Mouse (Mus musculus) fat pad, adult 2 months (tissue): ENCODE results near the gene Spire2.
"Not testable (repeated sequence)": the region's sequence is repeated elsewhere in the genome, so short reads cannot be mapped to it uniquely, and the experiment has no call there.

Experiments used
- DNase-seq: peaks from one replicate; pipeline ENCODE4 v3.0.0-alpha.2; 2011; ENCODE audit warnings: low read depth, low spot score; ENCODE audit errors: extremely low read depth

Gene Spire2

DNA sequence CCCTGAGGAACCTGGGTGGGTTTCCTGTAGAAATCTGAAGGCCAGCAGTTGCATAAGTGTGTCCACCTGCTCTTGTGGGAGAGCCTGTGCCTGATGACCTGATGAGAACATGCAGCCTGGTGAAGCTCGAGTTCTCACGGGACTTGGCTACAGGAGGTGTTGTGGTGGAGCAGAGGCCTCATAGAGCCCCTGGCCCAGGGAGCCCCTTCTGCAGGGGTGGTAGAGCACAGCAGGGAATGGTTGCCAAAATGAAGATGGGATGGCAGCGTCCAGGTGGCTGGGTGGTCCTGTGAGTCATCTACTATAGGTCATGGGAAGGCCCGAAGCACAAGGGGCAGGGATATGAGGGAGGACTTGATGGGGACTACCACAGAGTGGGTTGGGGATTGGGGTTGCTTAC lies 49.2 kb downstream of the Spire2 start:
- DNase-seq, result no peak

DNA sequence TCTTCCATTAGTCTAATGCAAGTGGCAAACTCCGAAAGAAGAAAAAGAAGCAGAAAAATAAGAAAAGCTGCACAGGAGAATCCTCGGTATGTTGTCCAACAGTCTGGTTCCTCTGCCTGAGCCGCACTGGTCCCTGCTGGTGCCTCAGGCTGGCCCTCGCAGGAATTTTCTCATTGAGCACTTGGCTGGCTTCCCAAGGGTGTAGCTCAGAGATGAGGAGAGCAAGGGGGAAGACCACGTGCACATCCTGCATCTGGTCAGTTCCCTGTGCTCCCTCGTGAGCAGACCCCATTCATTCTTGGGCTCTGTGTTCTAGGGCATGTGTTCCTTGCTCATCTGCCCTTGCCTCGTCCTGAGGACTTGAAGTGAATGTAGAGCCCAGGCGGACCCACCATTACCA lies 50.0 kb downstream of the Spire2 start:
- DNase-seq, result no peak

DNA sequence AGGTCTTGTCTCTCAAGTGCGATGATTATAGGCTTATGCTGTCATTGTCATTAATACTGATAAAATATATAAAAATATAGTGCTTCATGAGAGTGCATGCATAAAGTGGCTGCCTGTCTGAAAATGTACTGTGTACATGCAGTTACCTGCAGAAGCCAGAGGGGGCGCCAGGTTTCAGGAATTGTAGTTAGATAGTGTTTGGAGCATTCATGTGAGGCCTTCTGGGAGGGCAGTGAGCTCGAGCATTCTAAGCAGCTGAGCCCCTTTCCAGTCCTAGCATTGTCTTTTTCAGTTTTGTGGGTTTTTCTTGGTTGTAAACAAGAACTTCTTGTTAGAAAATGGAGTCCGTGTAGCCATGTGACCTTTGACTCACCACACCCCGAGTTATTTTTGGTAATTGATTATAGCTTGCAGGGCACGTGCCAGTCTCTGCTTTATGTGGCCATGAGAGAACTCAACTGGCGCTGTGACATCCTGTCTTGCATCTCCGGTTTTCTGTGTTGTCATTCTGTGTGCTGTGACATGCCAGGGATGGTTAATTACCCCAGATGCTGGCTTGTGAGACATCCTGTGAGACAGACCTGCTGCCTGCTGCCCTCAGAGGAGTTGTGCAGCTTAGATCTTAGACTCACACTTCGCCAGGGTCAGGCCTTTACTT lies 52.5 kb downstream of the Spire2 start:
- DNase-seq, result no peak

DNA sequence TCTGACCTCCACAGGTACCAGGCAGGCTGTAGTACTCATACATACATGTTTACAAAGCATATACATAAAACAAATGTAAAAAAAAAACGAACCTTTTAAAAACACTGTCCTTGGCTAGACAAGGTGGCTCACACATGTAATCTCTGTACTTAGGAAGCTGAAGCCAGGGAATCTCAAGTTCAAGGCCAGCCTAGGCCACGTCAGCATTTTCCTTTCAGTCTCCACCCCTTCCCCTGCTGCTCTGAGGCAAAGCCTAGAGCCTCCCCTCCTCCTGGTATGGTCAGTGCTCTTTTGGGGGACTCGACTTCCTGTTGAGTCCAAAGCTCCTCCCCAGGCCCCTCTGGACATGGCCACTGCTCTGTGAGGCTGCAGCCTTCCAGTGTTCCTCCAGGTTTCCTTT lies 54.5 kb downstream of the Spire2 start:
- DNase-seq, result no peak

DNA sequence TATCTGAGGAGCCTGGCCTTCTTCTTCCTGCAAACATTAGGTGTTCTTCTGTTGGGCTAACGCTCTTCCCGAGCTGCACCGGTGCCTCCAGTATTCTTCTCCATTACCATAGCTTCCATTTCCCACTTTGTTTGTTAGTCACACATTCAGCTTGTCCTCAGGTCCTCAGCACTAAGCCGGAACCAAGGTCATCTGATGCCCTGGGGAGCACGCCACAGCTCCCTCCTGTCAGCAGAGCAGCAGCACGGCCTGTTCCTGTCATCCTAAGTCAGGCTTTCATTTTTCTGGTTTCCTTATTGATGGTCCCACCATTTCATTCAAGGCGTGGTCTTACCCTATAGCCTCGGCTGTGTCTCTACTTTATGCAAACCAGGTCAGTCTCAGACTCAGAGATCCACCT lies 55.3 kb downstream of the Spire2 start:
- no peak for DNase-seq

DNA sequence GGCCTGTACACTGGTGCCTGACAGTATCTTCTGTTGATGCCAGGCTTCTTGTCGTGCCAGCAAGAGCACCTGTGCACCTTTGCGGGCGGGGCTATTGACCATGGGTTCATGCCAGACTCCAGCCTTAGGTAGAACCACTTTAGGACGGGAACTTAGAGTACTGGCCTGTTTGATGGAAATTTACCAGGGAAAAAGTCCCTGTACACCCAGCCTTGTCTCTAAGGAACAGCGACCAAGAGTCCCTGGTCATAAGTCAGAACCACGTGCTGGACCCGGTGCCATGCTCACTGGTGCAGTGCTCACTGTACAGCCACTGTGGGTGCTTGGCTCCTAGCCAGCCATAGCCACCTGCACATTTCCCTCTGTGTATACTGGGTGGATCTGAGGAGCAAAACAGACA lies 56.5 kb downstream of the Spire2 start:
- no peak for DNase-seq

DNA sequence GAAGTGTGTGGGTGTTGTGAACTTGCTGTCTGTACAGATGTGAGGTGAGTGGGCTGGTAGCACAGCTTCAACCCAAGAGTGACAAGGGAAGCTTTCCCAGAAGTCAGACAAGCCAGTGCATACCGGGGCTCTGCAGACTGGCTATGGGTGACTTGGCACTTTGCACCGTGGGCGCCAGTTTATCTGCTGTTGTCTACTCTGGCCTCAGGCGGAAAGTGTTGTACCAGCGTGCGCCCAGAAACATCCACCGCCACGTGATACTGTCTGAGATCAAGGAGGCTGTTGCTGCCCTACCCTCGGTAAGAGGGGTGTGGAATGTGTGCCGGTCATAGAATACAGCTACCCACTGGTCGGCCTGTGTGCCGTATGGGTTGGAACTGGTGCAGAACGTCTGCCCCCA lies 65.8 kb downstream of the Spire2 start:
- DNase-seq, result no peak

DNA sequence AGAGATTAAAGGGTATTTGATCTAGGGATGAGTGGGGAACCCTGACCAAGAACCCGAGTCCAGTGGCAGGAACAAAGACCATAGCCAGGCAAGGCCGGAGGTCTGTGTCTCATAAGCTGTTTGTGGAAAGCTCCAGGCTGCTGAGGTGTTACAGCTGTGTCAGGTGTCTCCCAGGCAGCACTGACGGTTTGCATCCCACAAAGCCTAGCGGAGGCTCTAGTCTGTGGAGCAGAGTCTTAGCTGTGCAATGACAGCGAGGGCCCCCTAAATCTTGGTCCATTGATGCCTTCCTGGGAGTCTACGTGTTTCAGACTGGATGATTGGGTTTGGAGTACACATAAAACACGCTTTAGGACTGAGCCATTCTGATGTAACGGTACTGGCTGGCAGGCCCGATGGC lies 69.4 kb downstream of the Spire2 start:
- DNase-seq, result no peak

DNA sequence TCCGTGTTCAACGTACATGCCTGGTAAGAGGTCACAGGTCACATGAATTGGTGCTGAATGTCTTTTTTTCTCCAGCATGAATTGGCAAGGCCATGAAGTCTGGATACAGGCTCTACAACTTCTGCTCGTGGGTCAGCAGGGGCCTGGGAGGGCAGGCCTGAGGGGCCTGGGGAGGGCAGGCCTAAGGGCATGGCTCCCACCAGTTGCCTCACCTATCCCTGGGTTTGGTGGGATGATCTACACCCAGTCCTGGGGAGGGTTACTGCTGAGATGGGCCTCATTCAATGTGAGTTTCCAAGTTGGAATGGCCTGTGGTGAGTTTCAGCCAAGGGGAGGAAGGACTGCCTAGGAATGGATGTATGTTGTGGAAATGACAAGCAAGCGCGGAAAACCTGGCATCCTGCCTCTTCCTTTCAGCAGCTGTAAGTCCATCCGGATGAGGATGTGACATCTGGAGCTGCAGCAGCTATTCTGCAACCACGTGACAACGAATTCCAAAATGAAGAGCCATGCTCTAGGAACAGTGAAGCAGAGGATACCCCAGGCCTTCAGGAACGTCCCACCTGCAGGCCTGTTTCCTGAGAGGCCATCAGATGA lies 70.3 kb downstream of the Spire2 start:
- DNase-seq, result no peak

DNA sequence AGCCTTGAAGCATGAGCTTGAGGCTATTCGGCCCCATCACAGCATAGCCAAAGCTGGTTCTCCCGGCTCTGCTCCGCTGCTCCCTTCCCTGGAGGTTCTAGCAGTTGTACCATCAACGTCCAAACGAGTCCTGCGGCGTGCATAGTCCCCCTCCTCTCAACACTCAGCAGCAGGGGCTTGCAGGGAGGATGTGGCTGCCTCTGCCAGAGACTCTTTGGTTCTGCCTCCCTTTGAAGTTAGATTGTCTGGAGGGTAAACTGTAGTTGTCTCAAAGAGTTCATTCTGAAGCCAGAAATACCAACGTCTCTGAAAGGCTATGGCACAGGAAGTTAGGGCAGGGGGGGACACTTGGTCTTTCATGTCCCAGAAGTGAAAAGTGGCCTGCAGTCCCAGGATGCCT lies 72.0 kb downstream of the Spire2 start:
- DNase-seq, result no peak

DNA sequence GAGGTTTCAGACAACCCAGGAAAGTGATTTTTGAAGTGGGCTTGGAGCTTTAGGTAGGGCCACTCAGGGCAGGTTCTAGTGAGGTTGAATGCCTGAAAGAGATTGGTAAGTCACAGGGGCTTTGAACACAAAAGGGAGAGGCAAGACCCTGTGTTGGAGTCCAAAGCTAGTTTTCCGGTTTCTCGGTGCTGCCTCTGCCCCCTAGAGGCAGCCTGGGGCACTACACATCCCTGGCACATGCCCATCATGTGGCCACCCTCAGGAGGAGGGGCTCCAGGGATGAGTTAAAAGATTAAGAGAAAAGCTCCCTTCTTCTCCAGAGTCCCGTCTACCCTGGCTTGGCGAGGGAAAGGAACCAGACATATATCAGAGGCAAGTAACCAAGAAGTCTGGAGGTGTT lies 74.3 kb downstream of the Spire2 start, which contains the start of gene Mc1r:
Gene Mc1r (plus strand): TSS at position 322 of the 400 bp plus-strand sequence.
- no peak for DNase-seq

DNA sequence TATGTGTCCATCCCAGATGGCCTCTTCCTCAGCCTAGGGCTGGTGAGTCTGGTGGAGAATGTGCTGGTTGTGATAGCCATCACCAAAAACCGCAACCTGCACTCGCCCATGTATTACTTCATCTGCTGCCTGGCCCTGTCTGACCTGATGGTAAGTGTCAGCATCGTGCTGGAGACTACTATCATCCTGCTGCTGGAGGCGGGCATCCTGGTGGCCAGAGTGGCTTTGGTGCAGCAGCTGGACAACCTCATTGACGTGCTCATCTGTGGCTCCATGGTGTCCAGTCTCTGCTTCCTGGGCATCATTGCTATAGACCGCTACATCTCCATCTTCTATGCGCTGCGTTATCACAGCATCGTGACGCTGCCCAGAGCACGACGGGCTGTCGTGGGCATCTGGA lies 75.1 kb downstream of the Spire2 start:
- DNase-seq, result no peak

DNA sequence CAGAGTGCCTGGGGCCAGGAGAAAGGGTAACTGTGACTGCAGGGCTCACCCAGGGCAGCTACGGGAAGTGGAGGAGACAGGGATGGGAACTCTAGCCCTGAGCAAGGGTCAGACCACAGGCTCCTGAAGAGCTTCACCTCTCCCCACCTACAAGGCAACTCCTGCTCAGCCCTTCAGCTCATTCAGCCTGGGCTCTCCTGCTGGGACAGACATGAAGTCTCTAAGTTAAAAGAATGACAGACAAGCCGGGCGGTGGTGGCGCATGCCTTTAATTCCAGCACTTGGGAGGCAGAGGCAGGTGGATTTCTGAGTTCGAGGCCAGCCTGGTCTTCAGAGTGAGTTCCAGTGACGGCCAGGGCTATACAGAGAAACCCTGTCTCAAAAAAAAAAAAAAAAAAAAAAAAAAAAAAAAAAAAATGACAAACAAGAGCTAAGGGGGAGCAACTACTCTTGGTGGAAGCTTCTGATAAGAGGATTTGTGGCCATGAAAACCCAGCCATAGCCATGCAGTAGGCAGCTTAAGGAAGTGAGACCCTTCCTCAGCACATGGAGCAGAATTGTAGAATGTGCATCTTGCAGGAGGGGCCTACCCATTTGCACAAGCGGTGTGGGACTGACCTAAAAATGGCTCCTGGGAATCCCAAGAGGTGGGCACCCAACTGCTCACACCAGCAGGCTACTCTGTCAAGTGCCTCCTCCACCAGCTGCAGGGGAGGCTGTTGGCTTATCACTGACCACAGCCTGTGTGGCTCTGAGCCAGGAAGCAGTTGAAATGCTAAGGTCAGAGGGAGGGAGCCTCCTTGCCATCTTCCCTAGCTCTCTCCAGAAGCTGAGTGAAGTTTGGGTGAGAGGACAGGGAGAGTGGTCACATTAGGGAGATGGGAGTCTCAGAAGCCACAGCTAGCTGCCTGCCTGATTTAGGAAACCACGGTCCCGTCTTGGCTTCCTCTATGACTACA lies 76.4 kb downstream of the Spire2 start:
- no peak for DNase-seq

DNA sequence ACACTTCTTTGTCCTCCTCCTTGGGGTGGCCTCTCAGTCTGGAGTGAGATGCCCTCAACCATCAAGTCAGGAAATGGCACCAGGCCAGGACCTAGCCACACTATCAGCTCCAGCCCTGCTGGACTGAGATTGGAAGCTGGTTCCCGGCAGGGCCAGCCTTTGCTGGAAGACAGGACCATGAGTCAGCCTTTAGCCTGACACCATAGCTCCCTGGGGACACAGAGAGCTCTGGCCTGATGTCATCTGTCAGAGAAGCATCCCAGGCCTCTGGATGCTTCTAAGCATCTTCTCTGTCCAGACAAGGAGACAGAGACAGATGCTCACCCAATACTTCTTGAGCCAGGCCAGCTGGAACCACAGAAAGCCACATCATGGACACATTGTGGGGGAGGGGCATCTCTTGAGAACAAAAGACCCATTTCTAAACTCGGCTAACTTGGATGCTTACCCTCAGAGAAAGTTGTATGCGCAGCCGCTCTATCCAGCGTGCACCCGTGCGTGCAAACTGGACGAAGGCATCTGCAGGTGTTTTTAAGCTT lies 77.6 kb downstream of the Spire2 start:
- DNase-seq, result no peak

DNA sequence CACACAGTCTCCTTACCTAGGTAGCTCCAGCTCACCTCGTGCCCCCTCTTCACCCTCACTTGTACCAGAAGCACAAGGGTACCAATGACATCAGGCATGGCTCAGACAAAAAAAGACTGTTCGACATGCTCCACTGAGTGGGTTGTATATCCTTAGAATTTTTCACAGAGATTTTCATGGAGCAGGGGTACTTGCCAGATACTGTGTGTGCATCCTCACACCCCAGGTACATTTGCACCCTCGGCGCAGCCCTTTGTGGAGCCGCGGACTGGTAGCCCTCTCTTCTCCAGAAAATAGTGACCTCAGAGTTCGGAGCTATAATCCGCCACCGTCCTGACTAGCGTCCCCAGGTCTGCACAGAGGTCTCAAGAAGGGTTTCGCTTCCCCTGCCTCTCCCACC lies 78.3 kb downstream of the Spire2 start:
- DNase-seq, result no peak

DNA sequence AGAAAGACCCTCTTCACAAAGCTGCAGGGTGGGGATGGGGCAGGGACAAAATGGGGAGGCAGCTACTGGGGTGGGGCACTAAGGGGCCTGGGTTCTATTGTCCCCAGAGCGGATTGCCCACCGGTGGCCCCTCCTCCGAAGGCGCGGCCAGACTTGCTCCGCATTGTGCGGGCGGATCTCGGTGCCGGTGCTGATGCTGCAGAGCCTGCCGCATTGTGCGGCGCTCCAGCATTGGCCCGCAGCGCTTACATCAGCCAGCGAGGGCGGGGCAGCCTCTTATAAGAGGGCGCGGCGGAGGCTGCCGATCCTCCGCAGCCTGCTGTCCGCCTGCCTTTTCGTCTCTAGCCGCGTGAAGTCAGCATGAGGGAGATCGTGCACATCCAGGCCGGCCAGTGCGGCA lies 78.7 kb downstream of the Spire2 start, which contains the start of gene Tubb3:
Gene Tubb3 (plus strand): TSS at position 179 of the 400 bp plus-strand sequence.
- no peak for DNase-seq

DNA sequence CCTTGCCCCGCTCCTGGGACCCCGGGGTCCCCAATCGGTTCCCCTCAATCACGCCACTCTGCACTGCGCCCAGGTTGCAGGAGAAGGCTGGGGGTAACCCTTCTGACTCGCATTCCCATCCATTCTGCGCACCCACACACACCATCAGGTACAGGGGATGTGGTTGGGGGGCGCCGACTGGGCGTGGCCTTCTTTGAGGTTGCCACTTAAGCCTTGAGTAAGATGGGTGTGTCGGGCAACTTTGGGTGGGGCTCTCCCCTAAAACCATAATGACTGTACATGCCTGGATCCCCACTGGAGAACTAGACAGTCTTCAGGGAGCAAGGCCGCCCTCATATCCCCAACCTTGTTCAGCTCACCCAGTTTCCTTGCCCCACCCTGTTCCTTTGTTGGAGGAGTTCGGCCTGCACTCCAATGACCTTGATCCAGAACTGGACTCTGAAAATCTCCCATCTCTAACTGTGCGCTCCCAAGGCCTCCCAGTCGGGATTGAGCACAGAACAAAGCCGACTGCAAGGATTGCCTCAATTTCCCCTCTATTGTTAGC lies 79.3 kb downstream of the Spire2 start:
- no peak for DNase-seq

DNA sequence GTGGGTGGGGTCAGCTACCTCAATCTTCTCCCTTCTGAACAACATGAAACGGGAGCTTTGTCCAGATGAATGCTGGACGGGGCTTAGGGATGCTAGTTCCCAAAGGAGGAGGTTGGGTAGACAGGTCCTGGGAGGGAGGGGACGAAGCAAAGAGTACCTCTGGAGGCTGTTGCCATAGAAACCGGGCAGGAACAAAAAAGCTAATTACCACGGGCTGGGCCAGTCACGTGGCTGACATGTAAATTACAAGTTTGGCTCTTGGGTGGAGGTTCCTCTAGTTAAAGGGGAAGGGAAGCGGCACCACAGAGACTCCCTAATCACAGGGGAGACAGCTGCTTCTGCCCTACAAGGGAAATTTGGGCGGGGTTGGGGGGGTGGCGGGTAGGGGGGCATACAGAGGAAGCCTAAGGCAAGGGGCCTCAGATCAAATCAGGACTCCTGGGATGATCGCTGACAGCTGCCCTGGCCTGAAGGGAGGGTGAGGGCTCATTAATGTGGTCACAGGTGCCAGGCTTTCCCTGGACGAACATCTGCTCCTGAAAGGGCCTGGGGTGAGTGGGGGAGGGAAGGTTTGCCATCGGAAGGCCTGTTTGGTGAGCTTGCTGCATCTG lies 80.2 kb downstream of the Spire2 start:
- no peak for DNase-seq

DNA sequence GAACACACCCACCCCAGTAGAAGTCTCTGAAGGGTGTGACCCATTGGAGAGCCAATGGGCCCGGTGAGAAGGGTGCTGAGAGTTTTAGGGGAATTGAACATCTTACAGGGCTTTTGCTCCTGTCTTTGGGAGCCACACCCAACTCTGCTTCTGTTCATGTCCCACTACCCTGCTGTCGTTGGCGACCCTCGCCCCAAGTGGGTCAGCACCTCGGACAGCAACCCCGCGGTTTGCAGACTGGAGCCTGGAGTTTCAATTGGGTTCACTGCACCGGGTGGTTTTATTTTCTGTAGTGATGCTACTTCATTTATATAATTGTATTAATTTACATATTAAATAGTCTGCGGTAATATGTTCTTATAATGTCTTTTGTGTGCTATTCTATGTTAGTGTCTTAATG lies 81.7 kb downstream of the Spire2 start:
- no peak for DNase-seq

DNA sequence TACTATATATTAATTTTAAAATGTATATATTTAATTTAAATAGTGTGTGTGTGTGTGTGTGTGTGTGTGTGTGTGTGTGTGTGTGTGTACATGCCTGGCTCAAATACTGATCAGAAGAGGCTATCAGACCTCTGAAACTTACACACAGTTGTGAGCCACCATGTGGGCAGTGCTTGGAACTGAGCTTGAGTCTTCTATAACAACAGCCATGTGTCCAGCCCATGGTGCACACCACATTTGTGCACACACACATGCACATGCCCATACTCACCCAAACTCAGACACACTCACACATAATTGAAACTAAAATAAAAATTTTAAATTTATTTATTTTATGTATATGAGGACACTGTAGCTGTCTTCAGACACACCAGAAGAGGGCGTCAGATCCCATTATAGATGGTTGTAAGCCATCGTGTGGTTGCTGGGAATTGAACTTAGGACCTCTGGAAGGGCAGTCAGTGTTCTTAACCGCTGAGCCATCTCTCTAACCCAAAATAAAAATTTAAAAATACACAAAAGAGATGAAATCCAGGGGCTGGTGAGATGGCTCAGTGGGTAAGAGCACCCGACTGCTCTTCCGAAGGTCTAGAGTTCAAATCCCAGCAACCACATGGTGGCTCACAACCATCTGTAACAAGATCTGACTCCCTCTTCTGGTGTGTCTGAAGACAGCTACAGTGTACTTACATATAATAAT lies 82.6 kb downstream of the Spire2 start:
- DNase-seq, result not testable (repeated sequence)
